In genomic region chr6:143119325-143119724, GRCm38 (mm10) we compare ENCODE assay signal across 35 mouse cellular contexts.
"Had no signal": no experiment of that assay in that cellular context is flagged by ENCODE, and none has a peak within 500 bp of the region (broad histone marks: within the 10 kb centered on the region; RNA-seq: fewer than 3 reads in every experiment).

No protein-coding gene starts in this region.

- H3K27me3 ChIP-seq: heart, embryonic 12.5 days; heart, embryonic 13.5 days; heart, embryonic 15.5 days; hindbrain, embryonic 12.5 days; hindbrain, embryonic 13.5 days; hindbrain, embryonic 15.5 days; intestine, embryonic 15.5 days; kidney, embryonic 15.5 days had no signal

- DNase-seq: heart, postnatal 10 days; heart, postnatal 14 days; heart, postnatal 36 days; heart, postnatal 4 days; kidney, adult 11 months; kidney, adult 18-20 months; kidney, adult 2 months; kidney, adult 8-10 months; kidney, adult 9 months; kidney, postnatal 10 days; kidney, postnatal 14 days; kidney, postnatal 36 days; kidney, postnatal 4 days; layer of hippocampus, adult 9-11 months; layer of hippocampus, postnatal 36 days had no signal

- H3K4me3 ChIP-seq: heart, embryonic 10.5 days; heart, embryonic 12.5 days; heart, embryonic 13.5 days; heart, embryonic 15.5 days; hindbrain, embryonic 10.5 days; hindbrain, embryonic 12.5 days; hindbrain, embryonic 13.5 days; hindbrain, embryonic 15.5 days; intestine, embryonic 15.5 days; kidney, embryonic 15.5 days; layer of hippocampus, adult 2 months; left cerebral cortex, adult 2 months had no signal

- H3K36me3 ChIP-seq: heart, embryonic 10.5 days; heart, embryonic 12.5 days; heart, embryonic 13.5 days; heart, embryonic 15.5 days; hindbrain, embryonic 10.5 days; hindbrain, embryonic 12.5 days; hindbrain, embryonic 13.5 days; hindbrain, embryonic 15.5 days; intestine, embryonic 15.5 days; kidney, embryonic 15.5 days had no signal

- ATAC-seq: hindbrain, embryonic 16.5 days; hindbrain, postnatal 0 days; inflammation-experienced regulatory T-cells, adult 6 months; intestine, embryonic 15.5 days; intestine, embryonic 16.5 days; intestine, postnatal 0 days had no signal

- H3K9me3 ChIP-seq: heart, embryonic 10.5 days; heart, embryonic 15.5 days; hindbrain, embryonic 13.5 days; hindbrain, embryonic 15.5 days; intestine, embryonic 15.5 days had no signal

- H3K9ac ChIP-seq: heart, embryonic 12.5 days; heart, embryonic 13.5 days; heart, embryonic 15.5 days; hindbrain, embryonic 12.5 days; hindbrain, embryonic 13.5 days; hindbrain, embryonic 14.5 days; hindbrain, embryonic 15.5 days; intestine, embryonic 15.5 days; kidney, embryonic 15.5 days had no signal

- H3K27ac ChIP-seq: heart, embryonic 10.5 days; heart, embryonic 13.5 days; heart, embryonic 15.5 days; hindbrain, embryonic 10.5 days; hindbrain, embryonic 12.5 days; hindbrain, embryonic 13.5 days; hindbrain, embryonic 14.5 days; hindbrain, embryonic 15.5 days; hindbrain, postnatal 0 days; intestine, embryonic 15.5 days; kidney, embryonic 15.5 days; kidney, postnatal 0 days; layer of hippocampus, adult 2 months; left cerebral cortex, adult 2 months had no signal

- H3K4me2 ChIP-seq: heart, embryonic 11.5 days; heart, embryonic 12.5 days; heart, embryonic 13.5 days; heart, embryonic 15.5 days; hindbrain, embryonic 12.5 days; hindbrain, embryonic 13.5 days; hindbrain, embryonic 14.5 days; hindbrain, embryonic 15.5 days; intestine, embryonic 15.5 days; kidney, embryonic 15.5 days had no signal

- H3K4me1 ChIP-seq: hindbrain, embryonic 12.5 days; hindbrain, embryonic 15.5 days had no signal
